Mouse (Mus musculus): ENCODE measurements at regions not wholly inside any gene's neighbourhood (a gene's known extent, or its start where the extent isn't known, plus 50 kb on each side); places are given as distances from the start of the nearest gene placed in this dataset.

DNA sequence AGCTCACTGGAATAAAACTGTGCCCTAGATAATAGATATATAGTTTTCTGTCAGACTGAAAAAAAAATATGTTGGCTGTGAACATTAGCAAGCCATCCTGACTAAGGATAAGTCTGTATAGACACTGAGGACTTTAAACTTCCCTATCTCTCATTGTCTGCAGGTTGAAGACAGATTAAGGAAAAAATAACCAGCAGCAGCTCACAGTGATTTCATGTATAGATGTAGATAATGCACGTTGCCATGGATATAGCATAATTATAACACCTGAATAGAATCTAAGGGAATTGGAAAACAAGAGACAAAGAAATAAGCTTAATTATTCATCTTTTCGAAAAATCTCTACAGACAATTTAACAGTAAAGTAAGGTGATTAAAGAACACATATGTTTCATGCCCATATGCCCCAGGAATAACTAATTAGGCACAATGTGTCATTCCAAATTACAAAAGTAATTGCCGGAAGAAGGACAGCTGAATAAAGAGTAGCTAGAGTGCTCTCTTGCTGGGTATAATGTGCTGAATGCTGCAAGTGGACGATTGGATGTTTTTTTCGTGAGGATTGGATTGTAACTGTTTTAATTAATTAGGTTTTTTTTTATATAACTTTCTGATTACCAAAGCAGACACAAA, 246.6 kb downstream of the Akain1 start:
- WGBS: 41% methylated on average over 5 of the region's 5 CpGs
- H3K27ac ChIP-seq (replicated peaks): no peak overlapping the region
- peak; percentile 54; the same call in 1 of the 2 replicates for ATAC-seq (ENCODE audit: low FRiP score, low read depth)

DNA sequence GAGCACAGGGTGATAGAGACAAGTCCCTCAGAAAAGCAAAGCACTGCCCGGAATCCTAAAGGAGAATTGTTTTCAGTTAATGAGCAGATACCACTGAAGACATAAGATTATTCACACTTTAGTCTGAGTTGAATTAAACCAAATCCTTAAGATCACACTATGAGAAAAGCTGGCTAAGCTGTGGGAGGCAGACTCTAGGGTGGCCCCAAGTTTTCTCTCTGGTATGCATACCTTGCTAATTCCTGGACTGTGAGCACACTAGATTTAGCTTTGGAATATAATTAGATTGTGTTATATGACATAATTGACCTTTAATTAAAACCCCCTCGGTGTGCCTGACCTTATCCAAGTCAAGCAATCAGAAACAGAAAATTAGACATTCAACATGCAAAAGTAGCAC, 247.3 kb downstream of the Akain1 start:
- no peak for ATAC-seq (ENCODE audit: low FRiP score, low read depth)
- peaks cover 8% of the 10 kb centered on the region for H3K4me1 ChIP-seq (replicated peaks)
- H3K27me3 ChIP-seq: no peaks in the 10 kb centered on the region
- H3K9me3 ChIP-seq: no peaks in the 10 kb centered on the region
- no peak overlapping the region for H3K4me2 ChIP-seq
- no peaks in the 10 kb centered on the region for H3K36me3 ChIP-seq
- H3K27ac ChIP-seq (replicated peaks): no peak overlapping the region
- 60% methylated on average over 2 of the region's 2 CpGs for WGBS
- no peak overlapping the region for H3K4me3 ChIP-seq
- no peak overlapping the region for H3K9ac ChIP-seq

More for the DNA sequence above, 246.6 kb downstream of the Akain1 start:
- H3K9ac ChIP-seq: no peak overlapping the region
- H3K4me2 ChIP-seq: no peak overlapping the region
- H3K36me3 ChIP-seq: no peaks in the 10 kb centered on the region
- no peak overlapping the region for H3K4me3 ChIP-seq
- peaks cover 8% of the 10 kb centered on the region for H3K4me1 ChIP-seq (replicated peaks)
- no peaks in the 10 kb centered on the region for H3K9me3 ChIP-seq
- no peaks in the 10 kb centered on the region for H3K27me3 ChIP-seq

DNA sequence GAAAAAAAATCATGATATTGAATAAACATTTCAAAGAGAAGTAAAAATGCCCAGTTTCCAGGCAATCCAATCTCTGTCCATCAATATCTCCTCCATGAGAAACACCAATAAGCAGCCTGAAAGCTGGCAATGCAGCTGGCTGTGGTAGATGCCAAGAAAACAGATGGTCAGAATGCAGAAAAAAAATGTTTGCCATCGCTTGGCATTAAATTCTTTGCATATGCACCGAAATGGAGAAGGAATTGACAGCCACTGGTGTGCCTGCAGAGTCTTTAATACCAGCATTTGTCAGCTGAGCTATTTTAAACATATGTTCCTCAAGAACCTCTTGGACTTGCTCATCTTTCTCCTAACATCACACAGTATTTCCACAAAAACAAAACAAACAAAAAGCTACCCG, 256.2 kb downstream of the Akain1 start:
- WGBS: 71% methylated on average over 3 of the region's 3 CpGs
- no peak overlapping the region for H3K27ac ChIP-seq (replicated peaks)
- H3K4me1 ChIP-seq (replicated peaks): no peaks in the 10 kb centered on the region
- ATAC-seq (ENCODE audit: low FRiP score, low read depth): no peak; the same call in 1 of the 2 replicates
- H3K36me3 ChIP-seq: no peaks in the 10 kb centered on the region
- no peak overlapping the region for H3K9ac ChIP-seq
- no peak overlapping the region for H3K4me3 ChIP-seq
- H3K4me2 ChIP-seq: no peak overlapping the region
- H3K27me3 ChIP-seq: no peaks in the 10 kb centered on the region
- no peaks in the 10 kb centered on the region for H3K9me3 ChIP-seq

DNA sequence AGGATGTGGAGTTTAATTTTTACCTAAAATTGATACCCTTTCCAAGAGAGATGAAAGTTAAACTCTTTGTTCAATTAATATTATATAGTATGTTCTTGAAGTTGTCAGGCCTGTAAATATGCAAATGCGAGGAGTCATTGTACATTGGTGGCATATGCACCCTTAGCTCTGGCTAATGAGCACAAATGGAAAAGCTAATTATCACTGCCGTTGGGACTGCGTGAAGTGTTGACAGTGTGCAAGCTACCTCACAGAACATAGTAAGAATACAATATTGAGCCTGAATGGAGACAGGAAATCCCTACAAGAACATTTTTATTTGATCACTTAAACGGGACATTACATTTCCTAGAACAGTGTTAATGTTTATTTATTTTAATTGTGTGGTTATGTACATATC, 241.5 kb upstream of the Dlgap1 start:
- ATAC-seq (ENCODE audit: low FRiP score, low read depth): no peak
- H3K4me1 ChIP-seq (replicated peaks): no peaks in the 10 kb centered on the region
- H3K9ac ChIP-seq: no peak overlapping the region
- H3K27ac ChIP-seq (replicated peaks): no peak overlapping the region
- H3K27me3 ChIP-seq: no peaks in the 10 kb centered on the region
- H3K36me3 ChIP-seq: no peaks in the 10 kb centered on the region
- no peak overlapping the region for H3K4me2 ChIP-seq
- no peaks in the 10 kb centered on the region for H3K9me3 ChIP-seq
- no peak overlapping the region for H3K4me3 ChIP-seq
- WGBS: 76% methylated on average over 4 of the region's 4 CpGs

DNA sequence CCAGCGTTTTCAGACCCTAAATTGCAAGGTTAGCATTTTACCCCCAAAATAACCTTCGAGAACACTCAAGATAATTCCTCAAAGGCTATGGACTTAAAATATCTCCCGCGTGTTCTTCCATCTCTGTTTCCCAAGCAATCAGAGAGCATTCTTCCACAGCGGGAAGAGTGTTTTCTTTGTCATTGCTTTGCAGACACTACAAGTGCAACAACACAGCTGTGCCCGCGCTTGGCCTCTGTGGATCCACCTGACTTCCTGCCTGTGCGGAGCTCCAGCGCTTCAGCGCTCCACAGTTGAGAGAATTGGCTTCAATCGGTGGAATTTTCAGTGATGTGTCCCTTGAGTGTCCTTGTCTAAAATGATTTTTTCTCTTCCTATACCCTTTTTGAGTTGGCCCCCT, 235.9 kb upstream of the Dlgap1 start:
- Histone ChIP-seq H3K36me3 (no peaks in the 10 kb centered on the region), H3K9ac (no peak overlapping the region), H3K9me3 (no peaks in the 10 kb centered on the region), H3K27ac (replicated peaks) (no peak overlapping the region), H3K4me2 (no peak overlapping the region), H3K4me1 (replicated peaks) (no peaks in the 10 kb centered on the region), H3K4me3 (no peak overlapping the region), H3K27me3 (no peaks in the 10 kb centered on the region)
- WGBS: 86% methylated on average over 11 of the region's 11 CpGs
- no peak for ATAC-seq (ENCODE audit: low FRiP score, low read depth)

DNA sequence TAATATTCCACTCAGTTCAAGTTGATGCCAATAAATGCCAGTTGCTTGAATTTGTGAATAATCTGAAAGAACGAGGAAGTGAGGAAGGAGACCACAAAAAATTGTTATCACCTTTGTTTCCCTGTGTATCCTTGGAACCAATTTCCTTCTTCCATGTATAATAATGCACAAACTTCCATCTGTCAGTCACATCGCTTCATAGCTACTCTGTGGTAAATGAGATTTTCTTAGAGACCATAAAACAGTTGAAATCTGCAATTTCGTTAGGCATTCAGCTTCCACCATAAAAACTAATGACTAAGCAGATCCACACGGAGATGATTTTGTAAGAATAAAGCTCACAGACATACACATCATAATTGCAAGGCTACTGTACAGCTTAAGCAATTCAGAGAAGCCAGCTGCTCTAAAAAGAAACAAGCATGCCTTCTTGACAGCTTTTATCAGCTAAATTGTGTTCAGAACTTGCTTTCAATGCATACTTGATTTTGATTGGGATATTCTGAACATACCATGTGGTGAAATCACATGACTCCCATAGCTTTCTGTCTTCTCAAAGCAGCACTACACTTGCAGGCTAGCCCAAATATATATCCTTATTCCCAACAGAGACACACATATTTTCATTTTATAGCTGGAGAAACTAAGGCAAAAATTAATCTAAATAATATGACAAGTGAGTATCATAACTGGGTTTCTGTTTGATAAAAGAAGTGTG, 232.3 kb upstream of the Dlgap1 start:
- H3K4me3 ChIP-seq: no peak overlapping the region
- no peaks in the 10 kb centered on the region for H3K36me3 ChIP-seq
- no peak overlapping the region for H3K9ac ChIP-seq
- H3K4me2 ChIP-seq: no peak overlapping the region
- no peak for ATAC-seq (ENCODE audit: low FRiP score, low read depth)
- no peak overlapping the region for H3K27ac ChIP-seq (replicated peaks)
- no peaks in the 10 kb centered on the region for H3K4me1 ChIP-seq (replicated peaks)
- 69% methylated on average over 4 of the region's 4 CpGs for WGBS
- H3K27me3 ChIP-seq: no peaks in the 10 kb centered on the region
- no peaks in the 10 kb centered on the region for H3K9me3 ChIP-seq

DNA sequence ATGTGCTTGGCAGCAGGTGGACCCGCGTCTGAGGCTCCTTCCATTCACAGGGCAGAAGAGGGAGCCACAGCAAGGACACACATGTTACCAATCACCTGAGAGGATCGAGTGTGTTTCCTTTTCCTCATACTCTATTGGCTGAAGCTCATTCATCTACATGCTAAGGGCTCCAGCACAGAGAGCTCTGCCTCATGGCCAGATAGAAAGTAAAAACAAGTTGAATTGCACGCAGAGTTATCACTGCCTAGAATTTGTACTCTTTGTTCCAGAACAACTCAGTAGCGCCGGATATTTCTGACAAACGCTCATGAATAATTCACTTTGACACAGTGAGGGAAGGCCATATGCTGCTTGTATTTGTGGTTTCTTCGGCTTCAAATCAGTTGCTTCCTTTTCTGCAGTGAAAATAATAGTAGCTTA, 199.9 kb upstream of the Dlgap1 start:
- Histone ChIP-seq H3K27ac (replicated peaks) (no peak overlapping the region), H3K9me3 (no peaks in the 10 kb centered on the region), H3K4me1 (replicated peaks) (no peaks in the 10 kb centered on the region), H3K4me3 (no peak overlapping the region), H3K4me2 (no peak overlapping the region), H3K36me3 (no peaks in the 10 kb centered on the region), H3K27me3 (no peaks in the 10 kb centered on the region), H3K9ac (no peak overlapping the region)
- WGBS: 61% methylated on average over 8 of the region's 8 CpGs
- ATAC-seq (ENCODE audit: low FRiP score, low read depth): no peak

DNA sequence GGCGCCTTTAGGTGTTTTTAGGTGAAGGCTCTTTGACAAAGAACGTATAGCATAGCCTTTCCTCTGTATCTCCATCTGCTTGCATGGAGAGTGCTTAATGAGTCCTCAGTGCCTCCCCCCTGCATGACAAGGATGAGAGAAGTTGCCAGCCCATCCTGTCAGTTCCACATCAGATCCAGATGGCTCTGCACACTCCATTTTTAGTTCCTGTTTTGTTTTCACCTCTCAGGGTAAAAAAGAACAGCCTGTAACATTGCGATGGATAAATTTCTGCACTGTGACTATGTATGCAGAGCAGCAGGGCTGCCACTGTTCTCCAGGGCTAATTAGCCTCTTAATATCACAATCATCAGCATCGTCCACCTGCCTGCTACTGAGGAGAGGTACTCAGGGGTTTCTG, 198.8 kb upstream of the Dlgap1 start:
- no peak for ATAC-seq (ENCODE audit: low FRiP score, low read depth)
- Histone ChIP-seq H3K27me3 (no peaks in the 10 kb centered on the region), H3K4me1 (replicated peaks) (no peaks in the 10 kb centered on the region), H3K4me2 (no peak overlapping the region), H3K27ac (replicated peaks) (no peak overlapping the region), H3K36me3 (no peaks in the 10 kb centered on the region), H3K9me3 (no peaks in the 10 kb centered on the region), H3K9ac (no peak overlapping the region), H3K4me3 (no peak overlapping the region)
- 65% methylated on average over 4 of the region's 4 CpGs for WGBS

DNA sequence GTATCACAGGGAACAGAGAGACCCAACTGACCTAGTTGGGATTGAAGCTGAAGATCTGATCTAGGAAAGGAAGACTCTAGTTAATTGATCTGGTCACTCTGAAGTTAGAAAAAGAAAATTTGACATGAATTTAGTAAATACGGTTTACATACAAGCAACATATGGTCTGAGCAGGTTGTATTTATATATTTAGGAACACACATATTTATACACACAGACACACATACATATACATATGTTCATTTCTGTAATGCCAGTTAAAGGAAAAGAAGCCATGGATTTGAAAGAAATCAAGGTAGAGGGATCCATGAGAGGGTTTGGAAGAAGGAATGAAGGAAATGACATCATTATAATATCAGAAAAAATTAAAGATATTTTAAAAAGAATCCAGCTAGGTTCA, 187.7 kb upstream of the Dlgap1 start:
- Histone ChIP-seq H3K9ac (no peak overlapping the region), H3K4me3 (no peak overlapping the region), H3K9me3 (no peaks in the 10 kb centered on the region), H3K4me1 (replicated peaks) (no peaks in the 10 kb centered on the region), H3K27ac (replicated peaks) (no peak overlapping the region), H3K36me3 (no peaks in the 10 kb centered on the region), H3K4me2 (no peak overlapping the region), H3K27me3 (no peaks in the 10 kb centered on the region)
- no peak for ATAC-seq (ENCODE audit: low FRiP score, low read depth)
- WGBS: 96% methylated on average over 1 of the region's 1 CpGs

DNA sequence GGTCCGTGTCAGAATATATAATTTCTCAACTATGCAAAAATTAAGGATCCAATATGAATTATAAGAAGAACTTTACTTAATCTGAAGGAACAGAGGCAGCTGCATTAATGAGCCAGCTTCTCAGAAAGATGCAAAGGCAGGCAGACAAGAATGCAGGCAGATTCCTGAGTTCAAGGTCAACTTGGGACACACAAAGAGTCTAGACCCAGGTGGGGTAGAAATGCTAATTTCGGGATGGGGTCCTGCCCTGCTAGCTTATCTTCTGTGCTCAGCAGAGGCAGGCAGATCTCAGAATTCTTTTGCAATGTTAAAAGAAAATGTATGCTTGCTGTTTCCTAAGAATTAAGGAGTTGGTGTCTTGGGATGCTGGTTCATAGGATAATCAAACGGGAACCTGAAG, 181.9 kb upstream of the Dlgap1 start:
- Histone ChIP-seq H3K36me3 (no peaks in the 10 kb centered on the region), H3K9ac (no peak overlapping the region), H3K27me3 (no peaks in the 10 kb centered on the region), H3K4me3 (no peak overlapping the region), H3K4me2 (no peak overlapping the region), H3K4me1 (replicated peaks) (no peaks in the 10 kb centered on the region), H3K27ac (replicated peaks) (no peak overlapping the region), H3K9me3 (no peaks in the 10 kb centered on the region)
- 86% methylated on average over 3 of the region's 3 CpGs for WGBS
- no peak for ATAC-seq (ENCODE audit: low FRiP score, low read depth)

DNA sequence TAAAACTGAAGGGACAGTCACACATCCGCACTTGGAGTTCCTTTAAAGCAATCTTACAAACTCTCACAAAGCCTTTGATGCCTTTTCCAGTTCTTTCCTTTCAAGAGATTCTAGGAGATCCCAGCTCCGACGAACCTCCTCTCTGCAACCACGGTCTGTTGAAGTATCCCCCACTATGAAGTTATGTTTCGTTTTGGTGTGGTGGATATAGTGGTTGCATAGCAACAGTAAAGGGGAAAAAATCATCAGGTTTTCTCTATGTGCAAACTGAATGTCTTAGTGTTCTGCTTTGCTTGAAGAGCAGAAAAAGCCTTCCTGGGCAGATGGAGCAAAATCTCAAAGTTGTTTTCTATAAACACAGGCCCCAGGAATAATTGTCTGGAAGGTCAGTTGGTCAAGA, 147.4 kb upstream of the Dlgap1 start:
- no peak overlapping the region for H3K27ac ChIP-seq (replicated peaks)
- no peaks in the 10 kb centered on the region for H3K9me3 ChIP-seq
- ATAC-seq (ENCODE audit: low FRiP score, low read depth): no peak
- H3K9ac ChIP-seq: no peak overlapping the region
- H3K4me2 ChIP-seq: no peak overlapping the region
- H3K27me3 ChIP-seq: no peaks in the 10 kb centered on the region
- 76% methylated on average over 5 of the region's 5 CpGs for WGBS
- no peaks in the 10 kb centered on the region for H3K36me3 ChIP-seq
- H3K4me1 ChIP-seq (replicated peaks): no peaks in the 10 kb centered on the region
- H3K4me3 ChIP-seq: no peak overlapping the region

DNA sequence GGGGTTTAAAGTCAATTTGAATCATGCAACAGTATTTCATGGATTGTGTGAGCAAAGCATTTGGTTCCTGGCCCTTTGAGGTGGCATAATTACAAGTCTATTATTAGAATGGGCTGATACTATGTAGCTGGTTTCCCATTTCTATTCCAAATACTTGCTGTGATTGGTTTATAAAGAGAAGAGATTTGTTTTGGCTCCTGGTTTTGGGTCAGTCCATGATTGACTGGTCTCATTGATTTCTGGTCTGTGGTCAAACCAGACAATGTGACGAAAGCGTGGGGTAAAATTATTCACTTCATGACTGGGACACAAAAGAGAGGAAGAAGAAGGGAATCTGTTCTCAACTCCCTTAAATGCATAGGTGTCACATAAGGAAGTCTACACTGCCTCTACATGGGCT, 147.0 kb upstream of the Dlgap1 start:
- Histone ChIP-seq H3K4me3 (no peak overlapping the region), H3K9ac (no peak overlapping the region), H3K4me2 (no peak overlapping the region), H3K9me3 (no peaks in the 10 kb centered on the region), H3K4me1 (replicated peaks) (no peaks in the 10 kb centered on the region), H3K27ac (replicated peaks) (no peak overlapping the region), H3K36me3 (no peaks in the 10 kb centered on the region), H3K27me3 (no peaks in the 10 kb centered on the region)
- WGBS: 63% methylated on average over 2 of the region's 2 CpGs
- ATAC-seq (ENCODE audit: low FRiP score, low read depth): no peak

DNA sequence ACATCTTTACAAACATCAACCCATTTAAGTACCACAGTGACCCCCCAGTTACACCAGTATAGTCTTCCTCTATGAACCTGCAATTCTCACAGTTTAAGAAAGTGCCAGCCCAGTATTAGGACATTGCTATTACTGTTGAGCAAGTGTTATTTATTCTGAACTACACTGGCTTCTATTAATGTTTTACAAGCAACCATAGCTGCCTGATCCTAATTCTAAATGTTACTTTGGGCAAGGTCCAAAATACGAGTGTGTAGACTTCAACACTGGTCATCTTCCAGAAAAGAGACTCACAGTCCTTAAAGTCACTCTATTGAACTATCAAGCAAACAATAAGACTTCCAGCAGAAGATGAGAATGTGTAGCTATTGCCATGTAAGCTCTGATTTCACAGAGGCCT, 146.0 kb upstream of the Dlgap1 start:
- Histone ChIP-seq H3K4me1 (replicated peaks) (no peaks in the 10 kb centered on the region), H3K36me3 (no peaks in the 10 kb centered on the region), H3K4me2 (no peak overlapping the region), H3K9ac (no peak overlapping the region), H3K4me3 (no peak overlapping the region), H3K27me3 (no peaks in the 10 kb centered on the region), H3K9me3 (no peaks in the 10 kb centered on the region), H3K27ac (replicated peaks) (no peak overlapping the region)
- no peak for ATAC-seq (ENCODE audit: low FRiP score, low read depth)
- 78% methylated on average over 1 of the region's 1 CpGs for WGBS

Data from hindbrain, embryonic 15.5 days (tissue).